Mouse (Mus musculus): ENCODE measurements at regions not wholly inside any gene's neighbourhood (a gene's known extent, or its start where the extent isn't known, plus 50 kb on each side); places are given as distances from the start of the nearest gene placed in this dataset.

- H3K27me3 ChIP-seq (ENCODE audit: control insufficient read depth, insufficient read depth, low read depth, low read length), result no peaks in the 10 kb centered on the region
- 85% methylated on average over 3 of the region's 3 CpGs for WGBS
- H3K9me3 ChIP-seq (replicated peaks; ENCODE audit: control insufficient read depth, low read length, poor library complexity, severe bottlenecking), result no peaks in the 10 kb centered on the region
- no peaks in the 10 kb centered on the region for H3K36me3 ChIP-seq (ENCODE audit: control insufficient read depth, insufficient read depth, low read length)
- no peak overlapping the region for H3K27ac ChIP-seq (ENCODE audit: low read length)
- no peak overlapping the region for H3K4me2 ChIP-seq (ENCODE audit: low read length)
- ATAC-seq, result no peak
- peaks cover 2% of the 10 kb centered on the region; the same call in 1 of the 2 replicates for H3K4me1 ChIP-seq (ENCODE audit: control insufficient read depth, insufficient read depth, low read length)
- H3K4me3 ChIP-seq (ENCODE audit: low read depth, low read length), result no peak overlapping the region
- H3K9ac ChIP-seq (ENCODE audit: low read depth, low read length), result no peak overlapping the region
Measured at GRCm38 (mm10) chr14:79929451-79929850, 54.4 kb upstream of the Olfm4 start.

- H3K36me3 ChIP-seq (ENCODE audit: control insufficient read depth, insufficient read depth, low read length), result no peaks in the 10 kb centered on the region
- no peaks in the 10 kb centered on the region for H3K9me3 ChIP-seq (replicated peaks; ENCODE audit: control insufficient read depth, low read length, poor library complexity, severe bottlenecking)
- 0 out of 2 replicates have a peak, but pooled peaks have one; percentile 36 for ATAC-seq
- no peak overlapping the region for H3K9ac ChIP-seq (ENCODE audit: low read depth, low read length)
- 68% methylated on average over 1 of the region's 1 CpGs for whole genome bisulfite sequencing
- peaks cover 2% of the 10 kb centered on the region; the same call in 1 of the 2 replicates for H3K4me1 ChIP-seq (ENCODE audit: control insufficient read depth, insufficient read depth, low read length)
- no peak overlapping the region for H3K27ac ChIP-seq (ENCODE audit: low read length)
- no peaks in the 10 kb centered on the region for H3K27me3 ChIP-seq (ENCODE audit: control insufficient read depth, insufficient read depth, low read depth, low read length)
- H3K4me3 ChIP-seq (ENCODE audit: low read depth, low read length), result no peak overlapping the region
- H3K4me2 ChIP-seq (ENCODE audit: low read length), result no peak overlapping the region
Measured at GRCm38 (mm10) chr14:79927161-79927560, 56.7 kb upstream of the Olfm4 start.

- Histone ChIP-seq H3K4me1 (ENCODE audit: control insufficient read depth, insufficient read depth, low read length) (peaks cover 2% of the 10 kb centered on the region; the same call in 1 of the 2 replicates), H3K4me2 (ENCODE audit: low read length) (no peak overlapping the region), H3K9me3 (replicated peaks; ENCODE audit: control insufficient read depth, low read length, poor library complexity, severe bottlenecking) (no peaks in the 10 kb centered on the region), H3K4me3 (ENCODE audit: low read depth, low read length) (no peak overlapping the region), H3K27ac (ENCODE audit: low read length) (no peak overlapping the region), H3K27me3 (ENCODE audit: control insufficient read depth, insufficient read depth, low read depth, low read length) (no peaks in the 10 kb centered on the region), H3K9ac (ENCODE audit: low read depth, low read length) (no peak overlapping the region), H3K36me3 (ENCODE audit: control insufficient read depth, insufficient read depth, low read length) (no peaks in the 10 kb centered on the region)
- no peak for ATAC-seq
- WGBS, result 74% methylated on average over 9 of the region's 9 CpGs
Measured at GRCm38 (mm10) chr14:79916960-79917848, 66.7 kb upstream of the Olfm4 start.

GRCm38 (mm10) chr14:79914966-79915365 lies 68.9 kb upstream of the Olfm4 start:
- Histone ChIP-seq H3K9me3 (replicated peaks; ENCODE audit: control insufficient read depth, low read length, poor library complexity, severe bottlenecking) (no peaks in the 10 kb centered on the region), H3K27ac (ENCODE audit: low read length) (no peak overlapping the region), H3K9ac (ENCODE audit: low read depth, low read length) (no peak overlapping the region), H3K4me3 (ENCODE audit: low read depth, low read length) (no peak overlapping the region), H3K4me2 (ENCODE audit: low read length) (no peak overlapping the region), H3K36me3 (ENCODE audit: control insufficient read depth, insufficient read depth, low read length) (no peaks in the 10 kb centered on the region), H3K4me1 (ENCODE audit: control insufficient read depth, insufficient read depth, low read length) (peaks cover 3% of the 10 kb centered on the region; the same call in 1 of the 2 replicates), H3K27me3 (ENCODE audit: control insufficient read depth, insufficient read depth, low read depth, low read length) (no peaks in the 10 kb centered on the region)
- no peak for ATAC-seq
- 76% methylated on average over 4 of the region's 4 CpGs for WGBS

GRCm38 (mm10) chr14:79913315-79913714 lies 70.6 kb upstream of the Olfm4 start:
- Histone ChIP-seq H3K9me3 (replicated peaks; ENCODE audit: control insufficient read depth, low read length, poor library complexity, severe bottlenecking) (no peaks in the 10 kb centered on the region), H3K4me1 (ENCODE audit: control insufficient read depth, insufficient read depth, low read length) (peaks cover 8% of the 10 kb centered on the region; the same call in 1 of the 2 replicates), H3K36me3 (ENCODE audit: control insufficient read depth, insufficient read depth, low read length) (no peaks in the 10 kb centered on the region), H3K4me2 (ENCODE audit: low read length) (no peak overlapping the region), H3K27ac (ENCODE audit: low read length) (no peak overlapping the region), H3K9ac (ENCODE audit: low read depth, low read length) (no peak overlapping the region), H3K4me3 (ENCODE audit: low read depth, low read length) (no peak overlapping the region), H3K27me3 (ENCODE audit: control insufficient read depth, insufficient read depth, low read depth, low read length) (no peaks in the 10 kb centered on the region)
- ATAC-seq, result peak; percentile 44

GRCm38 (mm10) chr14:79912610-79913009 lies 71.3 kb upstream of the Olfm4 start:
- Histone ChIP-seq H3K4me1 (ENCODE audit: control insufficient read depth, insufficient read depth, low read length) (peaks cover 8% of the 10 kb centered on the region; the same call in 1 of the 2 replicates), H3K4me3 (ENCODE audit: low read depth, low read length) (no peak overlapping the region), H3K9ac (ENCODE audit: low read depth, low read length) (no peak overlapping the region), H3K4me2 (ENCODE audit: low read length) (no peak overlapping the region), H3K36me3 (ENCODE audit: control insufficient read depth, insufficient read depth, low read length) (no peaks in the 10 kb centered on the region), H3K27ac (ENCODE audit: low read length) (no peak overlapping the region), H3K9me3 (replicated peaks; ENCODE audit: control insufficient read depth, low read length, poor library complexity, severe bottlenecking) (no peaks in the 10 kb centered on the region), H3K27me3 (ENCODE audit: control insufficient read depth, insufficient read depth, low read depth, low read length) (no peaks in the 10 kb centered on the region)
- WGBS, result 26% methylated on average over 4 of the region's 4 CpGs
- ATAC-seq, result peak; percentile 34; the same call in 1 of the 2 replicates

- WGBS, result 43% methylated on average over 4 of the region's 4 CpGs
- H3K9ac ChIP-seq (ENCODE audit: low read depth, low read length), result no peak overlapping the region
- no peak for ATAC-seq
- peaks cover 6% of the 10 kb centered on the region; the same call in 1 of the 2 replicates for H3K4me1 ChIP-seq (ENCODE audit: control insufficient read depth, insufficient read depth, low read length)
- H3K9me3 ChIP-seq (replicated peaks; ENCODE audit: control insufficient read depth, low read length, poor library complexity, severe bottlenecking), result no peaks in the 10 kb centered on the region
- no peak overlapping the region for H3K4me2 ChIP-seq (ENCODE audit: low read length)
- no peak overlapping the region for H3K27ac ChIP-seq (ENCODE audit: low read length)
- H3K36me3 ChIP-seq (ENCODE audit: control insufficient read depth, insufficient read depth, low read length), result no peaks in the 10 kb centered on the region
- no peaks in the 10 kb centered on the region; the same call in 1 of the 2 replicates for H3K27me3 ChIP-seq (ENCODE audit: control insufficient read depth, insufficient read depth, low read depth, low read length)
- H3K4me3 ChIP-seq (ENCODE audit: low read depth, low read length), result no peak overlapping the region
Measured at GRCm38 (mm10) chr14:79907761-79908160, 76.1 kb upstream of the Olfm4 start.

- H3K9me3 ChIP-seq (replicated peaks; ENCODE audit: control insufficient read depth, low read length, poor library complexity, severe bottlenecking), result no peaks in the 10 kb centered on the region
- no peaks in the 10 kb centered on the region for H3K36me3 ChIP-seq (ENCODE audit: control insufficient read depth, insufficient read depth, low read length)
- H3K4me3 ChIP-seq (ENCODE audit: low read depth, low read length), result no peak overlapping the region
- WGBS, result 55% methylated on average over 2 of the region's 2 CpGs
- H3K4me1 ChIP-seq (ENCODE audit: control insufficient read depth, insufficient read depth, low read length), result peaks cover 6% of the 10 kb centered on the region; the same call in 1 of the 2 replicates
- no peak overlapping the region for H3K9ac ChIP-seq (ENCODE audit: low read depth, low read length)
- no peak for ATAC-seq
- no peaks in the 10 kb centered on the region; the same call in 1 of the 2 replicates for H3K27me3 ChIP-seq (ENCODE audit: control insufficient read depth, insufficient read depth, low read depth, low read length)
- H3K27ac ChIP-seq (ENCODE audit: low read length), result no peak overlapping the region
- H3K4me2 ChIP-seq (ENCODE audit: low read length), result no peak overlapping the region
Measured at GRCm38 (mm10) chr14:79905574-79905973, 78.3 kb upstream of the Olfm4 start.

GRCm38 (mm10) chr14:79902355-79902754 lies 81.5 kb upstream of the Olfm4 start:
- no peak for ATAC-seq
- WGBS, result 20% methylated on average over 1 of the region's 1 CpGs

More at GRCm38 (mm10) chr14:79902355-79902754, 81.5 kb upstream of the Olfm4 start:
- no peak overlapping the region for H3K27ac ChIP-seq (ENCODE audit: low read length)
- H3K9me3 ChIP-seq (replicated peaks; ENCODE audit: control insufficient read depth, low read length, poor library complexity, severe bottlenecking), result no peaks in the 10 kb centered on the region
- H3K27me3 ChIP-seq (ENCODE audit: control insufficient read depth, insufficient read depth, low read depth, low read length), result no peaks in the 10 kb centered on the region; the same call in 1 of the 2 replicates
- no peak overlapping the region for H3K4me3 ChIP-seq (ENCODE audit: low read depth, low read length)
- H3K4me2 ChIP-seq (ENCODE audit: low read length), result no peak overlapping the region
- H3K9ac ChIP-seq (ENCODE audit: low read depth, low read length), result no peak overlapping the region
- H3K4me1 ChIP-seq (ENCODE audit: control insufficient read depth, insufficient read depth, low read length), result no peaks in the 10 kb centered on the region
- H3K36me3 ChIP-seq (ENCODE audit: control insufficient read depth, insufficient read depth, low read length), result no peaks in the 10 kb centered on the region

Data from midbrain, embryonic 16.5 days (tissue).